Mouse (Mus musculus): ENCODE results near the gene Fam131b. TPM values are rescaled to one million over a fixed set of nuclear protein-coding genes. Genes with fewer than 3 reads are reported as not detected.

Fam131b gene
- polyA plus RNA-seq, 1 experiment from 2014 or later, result 0.10 TPM

DNA sequence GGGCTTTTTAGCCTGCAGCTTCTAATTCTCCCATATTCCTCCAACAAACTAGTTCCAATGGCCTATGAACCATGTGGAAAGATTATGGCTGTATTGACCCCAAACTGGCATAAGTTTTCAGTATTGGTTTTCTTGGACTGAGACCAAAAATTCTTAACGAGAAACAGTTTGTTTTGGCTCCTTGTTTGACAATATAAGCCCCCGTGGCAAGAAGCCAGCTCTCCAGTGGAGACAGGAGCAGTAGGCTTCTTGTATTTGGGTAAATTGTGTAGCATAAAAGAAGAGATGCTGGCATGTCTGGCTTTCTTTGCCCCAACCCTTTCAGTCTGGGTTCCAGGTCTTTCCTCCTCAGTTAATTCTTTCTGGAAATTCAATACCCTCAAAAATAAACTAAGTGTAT, 48.3 kb downstream of the Fam131b start:
- H3K4me1 ChIP-seq (replicated peaks; ENCODE audit: control insufficient read depth, insufficient read depth, low read length), result no peaks in the 10 kb centered on the region
- ATAC-seq (ENCODE audit: low read depth), result no peak
- no peak overlapping the region for H3K4me3 ChIP-seq (ENCODE audit: low read length)
- no peaks in the 10 kb centered on the region for H3K27me3 ChIP-seq (ENCODE audit: control insufficient read depth, insufficient read depth, low read depth, low read length)
- H3K9ac ChIP-seq (ENCODE audit: low read length), result no peak overlapping the region
- no peak overlapping the region for H3K4me2 ChIP-seq (ENCODE audit: low read depth, low read length)
- WGBS, result 38% methylated on average over 2 of the region's 2 CpGs
- H3K27ac ChIP-seq (ENCODE audit: low read length), result no peak overlapping the region
- H3K36me3 ChIP-seq (ENCODE audit: control insufficient read depth, insufficient read depth, low read length), result peaks cover 50% of the 10 kb centered on the region
- no peaks in the 10 kb centered on the region for H3K9me3 ChIP-seq (ENCODE audit: control insufficient read depth, low read length)

DNA sequence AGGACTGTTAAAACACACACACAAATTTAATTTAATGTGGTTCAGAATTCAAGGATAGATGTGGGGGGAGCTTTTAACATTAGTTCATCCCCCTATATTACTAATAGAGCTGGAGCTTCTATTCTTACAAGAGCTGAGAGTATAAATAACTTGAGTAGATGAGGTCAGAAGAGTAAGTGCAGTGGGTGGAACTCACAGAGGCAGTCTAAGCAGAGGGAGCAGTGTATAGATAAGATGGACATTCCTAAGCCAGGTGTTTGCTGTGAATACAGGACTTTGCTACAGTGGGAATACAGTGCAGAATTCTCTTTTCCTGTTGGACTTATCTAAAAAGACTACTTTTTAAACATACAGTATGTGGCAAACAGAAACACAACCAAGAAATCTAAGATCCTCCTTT, 53.6 kb downstream of the Fam131b start:
- Histone ChIP-seq H3K4me1 (replicated peaks; ENCODE audit: control insufficient read depth, insufficient read depth, low read length) (peaks cover 3% of the 10 kb centered on the region; the same call in 1 of the 2 replicates), H3K36me3 (ENCODE audit: control insufficient read depth, insufficient read depth, low read length) (peaks cover 52% of the 10 kb centered on the region), H3K27me3 (ENCODE audit: control insufficient read depth, insufficient read depth, low read depth, low read length) (no peaks in the 10 kb centered on the region), H3K4me3 (ENCODE audit: low read length) (no peak overlapping the region), H3K4me2 (ENCODE audit: low read depth, low read length) (no peak overlapping the region), H3K27ac (ENCODE audit: low read length) (no peak overlapping the region), H3K9me3 (ENCODE audit: control insufficient read depth, low read length) (no peaks in the 10 kb centered on the region), H3K9ac (ENCODE audit: low read length) (no peak overlapping the region)
- ATAC-seq (ENCODE audit: low read depth), result no peak

DNA sequence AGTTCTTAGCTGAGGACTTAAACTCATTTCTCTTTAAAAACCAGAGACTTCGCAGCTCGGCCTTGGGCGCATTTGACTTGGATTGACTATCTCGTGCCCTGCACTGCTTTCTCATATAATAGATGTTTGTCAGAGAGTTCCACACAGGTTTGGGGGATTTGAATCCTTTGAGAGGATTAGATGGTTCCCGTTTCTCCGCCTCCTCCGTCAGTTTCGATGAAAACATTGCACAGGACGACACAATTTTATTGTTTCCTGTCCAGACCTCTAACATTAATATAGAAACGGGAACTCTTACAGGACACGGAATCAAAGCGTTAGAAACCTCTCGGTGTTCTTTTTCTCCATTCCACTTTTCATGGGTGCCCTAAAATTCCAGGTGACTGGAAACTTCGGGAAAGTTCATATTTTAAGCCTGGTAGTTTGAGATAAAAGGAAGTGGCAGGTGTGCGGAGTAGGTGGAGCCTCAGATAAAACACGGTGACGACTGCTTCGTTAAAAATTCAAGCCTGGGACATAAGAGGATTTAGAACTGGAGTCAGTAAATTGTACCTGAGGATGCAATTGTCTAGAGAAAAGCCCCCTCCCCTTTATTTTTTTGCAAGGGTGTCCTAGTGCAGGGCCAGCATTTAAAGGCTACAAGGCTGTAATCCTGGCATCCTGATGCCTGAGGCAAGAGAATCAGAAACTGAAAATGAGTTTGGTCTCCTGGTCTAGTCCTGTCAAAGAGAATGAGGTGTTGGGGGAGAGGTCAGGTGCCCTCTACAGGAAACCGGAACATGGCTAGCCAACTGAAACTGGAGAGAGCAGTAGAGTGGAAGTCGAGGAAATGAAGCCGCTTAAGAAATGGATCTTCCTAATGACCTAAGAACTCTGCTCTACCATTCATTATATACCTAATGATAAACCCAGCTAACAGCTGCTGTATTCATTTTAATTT, 58.8 kb downstream of the Fam131b start:
- peak overlapping the region; percentile 84 for H3K27ac ChIP-seq (ENCODE audit: low read length)
- peak overlapping the region; percentile 76 for H3K4me2 ChIP-seq (ENCODE audit: low read depth, low read length)
- H3K4me1 ChIP-seq (replicated peaks; ENCODE audit: control insufficient read depth, insufficient read depth, low read length), result peaks cover 6% of the 10 kb centered on the region
- H3K27me3 ChIP-seq (ENCODE audit: control insufficient read depth, insufficient read depth, low read depth, low read length), result no peaks in the 10 kb centered on the region
- H3K4me3 ChIP-seq (ENCODE audit: low read length), result peak overlapping the region; percentile 89
- H3K9me3 ChIP-seq (ENCODE audit: control insufficient read depth, low read length), result no peaks in the 10 kb centered on the region
- H3K36me3 ChIP-seq (ENCODE audit: control insufficient read depth, insufficient read depth, low read length), result peaks cover 27% of the 10 kb centered on the region
- peak overlapping the region; percentile 96 for H3K9ac ChIP-seq (ENCODE audit: low read length)
- no peak for ATAC-seq (ENCODE audit: low read depth)
- 0% methylated on average over 21 of the region's 21 CpGs for WGBS

Other genes with a start within 250 kb of the Fam131b start
- not detected in 2 replicates for gene Tas2r139, start 183.7 kb downstream of the Fam131b start, polyA plus RNA-seq (2015; fragmentation: Nextera tagmentation; extraction: Ambion mirVana)
- gene Tas2r144, start 109.3 kb downstream of the Fam131b start, polyA plus RNA-seq (2015; fragmentation: Nextera tagmentation; extraction: Ambion mirVana), result not detected in 2 replicates
- gene Gstk1, start 78.7 kb downstream of the Fam131b start, polyA plus RNA-seq (2015; fragmentation: Nextera tagmentation; extraction: Ambion mirVana), result 47.7 and 52.5 TPM in 2 replicates
- gene Tmem139, start 62.7 kb downstream of the Fam131b start, polyA plus RNA-seq (2015; fragmentation: Nextera tagmentation; extraction: Ambion mirVana), result 6.7 and 6.9 TPM in 2 replicates
- gene Casp2, start 59.7 kb downstream of the Fam131b start, polyA plus RNA-seq (2015; fragmentation: Nextera tagmentation; extraction: Ambion mirVana), result 67.9 and 71.4 TPM in 2 replicates
- gene Clcn1, start 38.0 kb downstream of the Fam131b start, polyA plus RNA-seq (2015; fragmentation: Nextera tagmentation; extraction: Ambion mirVana), result 0.15 and 0.19 TPM in 2 replicates
- 188 and 203 TPM in 2 replicates for gene Zyx, start 25.0 kb upstream of the Fam131b start, polyA plus RNA-seq (2015; fragmentation: Nextera tagmentation; extraction: Ambion mirVana)
- 18.5 and 18.8 TPM in 2 replicates for gene Epha1, start 48.6 kb upstream of the Fam131b start, polyA plus RNA-seq (2015; fragmentation: Nextera tagmentation; extraction: Ambion mirVana)
- not detected in 2 replicates for gene Tas2r143, start 75.6 kb upstream of the Fam131b start, polyA plus RNA-seq (2015; fragmentation: Nextera tagmentation; extraction: Ambion mirVana)
- not detected in 2 replicates for gene Tas2r135, start 80.8 kb upstream of the Fam131b start, polyA plus RNA-seq (2015; fragmentation: Nextera tagmentation; extraction: Ambion mirVana)
- gene Tas2r126, start 109.9 kb upstream of the Fam131b start, polyA plus RNA-seq (2015; fragmentation: Nextera tagmentation; extraction: Ambion mirVana), result not detected in 2 replicates
- not detected in 2 replicates for gene Olfr458, start 140.6 kb upstream of the Fam131b start, polyA plus RNA-seq (2015; fragmentation: Nextera tagmentation; extraction: Ambion mirVana)
- 0.04 TPM in 1 of 2 replicates, not detected in the other for gene Olfr457, start 151.7 kb upstream of the Fam131b start, polyA plus RNA-seq (2015; fragmentation: Nextera tagmentation; extraction: Ambion mirVana)
- gene Olfr456, start 162.6 kb upstream of the Fam131b start, polyA plus RNA-seq (2015; fragmentation: Nextera tagmentation; extraction: Ambion mirVana), result 0.19 TPM in 1 of 2 replicates, not detected in the other
- gene Olfr455, start 222.9 kb upstream of the Fam131b start, polyA plus RNA-seq (2015; fragmentation: Nextera tagmentation; extraction: Ambion mirVana), result not detected in 2 replicates